Mouse (Mus musculus): Measurements from ENCODE around the gene Zyg11b. TPM values are rescaled to one million over a fixed set of nuclear protein-coding genes. Genes with fewer than 3 reads are reported as not detected.
A peak's percentile ranks its signal among the peaks of the same experiment; 100 is the strongest.

Gene Zyg11b
- total and polyA plus RNA-seq, 2 experiments = 5.8 to 28.8 TPM

- TF ChIP-seq CTCF (IDR thresholded peaks at IDR 0.05; ENCODE audit: low read depth, low read length) = no peak
- no peak overlapping the region for H3K4me3 ChIP-seq (ENCODE audit: insufficient read depth, low read depth, low read length)
- no peaks in the 10 kb centered on the region for H3K27me3 ChIP-seq (ENCODE audit: control insufficient read depth, insufficient read depth, low read length)
- peaks cover 10% of the 10 kb centered on the region; the same call in 1 of the 2 replicates for H3K36me3 ChIP-seq (ENCODE audit: control insufficient read depth, insufficient read depth, low read length)
- DNase-seq (ENCODE audit: extremely low read depth, low read depth, low spot score) = peak; percentile 69
- H3K79me2 ChIP-seq (ENCODE audit: control insufficient read depth, insufficient read depth, low read length) = peaks cover 15% of the 10 kb centered on the region; the same call in 1 of the 2 replicates
- no peak overlapping the region for H3K9ac ChIP-seq (ENCODE audit: low read depth, low read length)
- WGBS = 94% methylated on average over 2 of the region's 2 CpGs
- peaks cover 8% of the 10 kb centered on the region for H3K4me1 ChIP-seq (ENCODE audit: control insufficient read depth, insufficient read depth, low read length)
- peak overlapping the region; percentile 53; the same call in 1 of the 2 replicates for H3K27ac ChIP-seq (replicated peaks; ENCODE audit: insufficient read depth, low read depth, low read length)
These were observed 87.9 kb downstream of the Zyg11b start for GRCm38 (mm10) chr4:108213023-108213422.

DNA sequence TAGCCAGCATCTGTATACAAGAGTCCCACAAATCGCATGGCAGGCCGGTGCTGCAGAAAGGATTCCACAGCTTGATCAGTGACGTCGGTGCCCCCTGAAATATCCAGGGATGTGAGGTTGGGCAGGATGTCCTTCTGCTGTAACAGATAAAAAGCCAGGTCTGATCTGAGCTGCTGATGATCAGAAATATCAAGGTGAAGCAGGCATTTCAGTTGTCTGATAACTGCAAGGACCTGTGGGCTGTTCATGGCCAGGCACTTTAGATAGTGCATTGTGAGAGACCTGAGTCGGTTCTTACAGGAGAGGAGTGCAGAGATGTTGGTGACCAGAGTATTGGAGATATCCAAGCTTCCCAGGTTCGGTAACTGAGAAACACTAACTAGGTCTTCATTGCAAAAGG, 96.3 kb downstream of the Zyg11b start:
- Histone ChIP-seq H3K9ac (ENCODE audit: low read depth, low read length) (no peak overlapping the region), H3K79me2 (ENCODE audit: control insufficient read depth, insufficient read depth, low read length) (no peaks in the 10 kb centered on the region), H3K4me1 (ENCODE audit: control insufficient read depth, insufficient read depth, low read length) (peaks cover 4% of the 10 kb centered on the region), H3K27ac (replicated peaks; ENCODE audit: insufficient read depth, low read depth, low read length) (no peak overlapping the region), H3K36me3 (ENCODE audit: control insufficient read depth, insufficient read depth, low read length) (peaks cover 39% of the 10 kb centered on the region), H3K27me3 (ENCODE audit: control insufficient read depth, insufficient read depth, low read length) (no peaks in the 10 kb centered on the region), H3K4me3 (ENCODE audit: insufficient read depth, low read depth, low read length) (no peak overlapping the region)
- WGBS = 91% methylated on average over 6 of the region's 6 CpGs
- TF ChIP-seq POLR2A (IDR thresholded peaks at IDR 0.05; ENCODE audit: extremely low read depth, insufficient read depth, low read length) (no peak), CTCF (IDR thresholded peaks at IDR 0.05; ENCODE audit: low read depth, low read length) (no peak)
- DNase-seq (ENCODE audit: extremely low read depth, low read depth, low spot score) = no peak

DNA sequence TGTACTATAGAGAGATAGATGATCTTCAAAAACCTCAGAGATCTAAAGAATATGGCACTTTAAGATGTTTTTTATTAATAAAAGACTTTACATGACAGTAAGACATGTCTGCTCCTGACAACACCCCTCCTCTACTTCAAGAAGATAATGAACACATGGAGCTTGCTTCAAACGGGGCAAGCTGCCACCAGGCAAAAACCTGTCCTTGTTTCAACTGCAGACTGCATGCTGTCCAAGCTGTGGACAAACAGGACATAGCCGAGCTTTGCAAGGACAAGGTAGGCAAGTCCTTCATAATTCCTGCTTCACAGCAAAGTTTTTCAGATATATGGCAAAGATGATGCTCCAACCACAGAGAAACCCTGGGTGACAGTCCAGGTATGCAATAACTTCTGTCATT, 101.7 kb downstream of the Zyg11b start:
- no peak for DNase-seq (ENCODE audit: extremely low read depth, low read depth, low spot score)
- H3K4me1 ChIP-seq (ENCODE audit: control insufficient read depth, insufficient read depth, low read length) = peaks cover 4% of the 10 kb centered on the region
- H3K36me3 ChIP-seq (ENCODE audit: control insufficient read depth, insufficient read depth, low read length) = peaks cover 35% of the 10 kb centered on the region
- TF ChIP-seq POLR2A (IDR thresholded peaks at IDR 0.05; ENCODE audit: extremely low read depth, insufficient read depth, low read length) (no peak), CTCF (IDR thresholded peaks at IDR 0.05; ENCODE audit: low read depth, low read length) (no peak)
- H3K9ac ChIP-seq (ENCODE audit: low read depth, low read length) = no peak overlapping the region
- 43% methylated on average over 2 of the region's 2 CpGs for WGBS
- H3K79me2 ChIP-seq (ENCODE audit: control insufficient read depth, insufficient read depth, low read length) = no peaks in the 10 kb centered on the region
- no peaks in the 10 kb centered on the region for H3K27me3 ChIP-seq (ENCODE audit: control insufficient read depth, insufficient read depth, low read length)
- H3K27ac ChIP-seq (replicated peaks; ENCODE audit: insufficient read depth, low read depth, low read length) = no peak overlapping the region
- H3K4me3 ChIP-seq (ENCODE audit: insufficient read depth, low read depth, low read length) = no peak overlapping the region

DNA sequence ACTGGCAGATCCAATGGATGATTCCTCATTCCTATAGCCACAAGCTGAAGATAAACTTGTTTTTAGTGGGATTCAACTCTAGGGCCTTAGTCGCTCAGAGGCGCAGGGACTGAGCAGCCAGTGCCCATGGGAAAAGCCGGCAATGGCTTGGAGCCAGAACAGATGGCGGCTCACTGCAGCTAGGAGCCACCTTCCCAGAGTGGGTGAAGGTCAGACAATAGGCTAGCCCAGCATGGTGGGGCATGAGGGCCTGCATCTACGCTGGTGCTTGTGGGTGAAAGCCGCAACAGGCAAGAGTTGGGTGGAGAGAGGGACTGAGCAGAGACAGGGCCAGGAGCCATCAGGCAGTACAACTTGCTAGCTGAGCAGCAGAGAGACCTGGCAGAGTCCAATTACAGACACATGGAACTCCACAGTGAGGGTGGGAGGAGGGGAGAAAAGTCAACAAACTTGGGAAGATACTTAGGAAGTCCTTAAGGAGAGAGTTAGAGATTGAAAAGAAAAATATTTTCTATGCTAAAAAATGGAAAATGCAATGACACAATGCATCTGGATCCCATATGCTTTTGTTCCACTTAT, 104.5 kb downstream of the Zyg11b start:
- DNase-seq (ENCODE audit: extremely low read depth, low read depth, low spot score) = no peak
- no peak overlapping the region for H3K4me3 ChIP-seq (ENCODE audit: insufficient read depth, low read depth, low read length)
- H3K9ac ChIP-seq (ENCODE audit: low read depth, low read length) = no peak overlapping the region
- H3K36me3 ChIP-seq (ENCODE audit: control insufficient read depth, insufficient read depth, low read length) = peaks cover 32% of the 10 kb centered on the region
- no peaks in the 10 kb centered on the region for H3K27me3 ChIP-seq (ENCODE audit: control insufficient read depth, insufficient read depth, low read length)
- TF ChIP-seq POLR2A (IDR thresholded peaks at IDR 0.05; ENCODE audit: extremely low read depth, insufficient read depth, low read length) = no peak
- TF ChIP-seq CTCF (IDR thresholded peaks at IDR 0.05; ENCODE audit: low read depth, low read length) = no peak
- no peaks in the 10 kb centered on the region for H3K79me2 ChIP-seq (ENCODE audit: control insufficient read depth, insufficient read depth, low read length)
- H3K27ac ChIP-seq (replicated peaks; ENCODE audit: insufficient read depth, low read depth, low read length) = no peak overlapping the region
- H3K4me1 ChIP-seq (ENCODE audit: control insufficient read depth, insufficient read depth, low read length) = no peaks in the 10 kb centered on the region
- WGBS = 89% methylated on average over 6 of the region's 6 CpGs

DNA sequence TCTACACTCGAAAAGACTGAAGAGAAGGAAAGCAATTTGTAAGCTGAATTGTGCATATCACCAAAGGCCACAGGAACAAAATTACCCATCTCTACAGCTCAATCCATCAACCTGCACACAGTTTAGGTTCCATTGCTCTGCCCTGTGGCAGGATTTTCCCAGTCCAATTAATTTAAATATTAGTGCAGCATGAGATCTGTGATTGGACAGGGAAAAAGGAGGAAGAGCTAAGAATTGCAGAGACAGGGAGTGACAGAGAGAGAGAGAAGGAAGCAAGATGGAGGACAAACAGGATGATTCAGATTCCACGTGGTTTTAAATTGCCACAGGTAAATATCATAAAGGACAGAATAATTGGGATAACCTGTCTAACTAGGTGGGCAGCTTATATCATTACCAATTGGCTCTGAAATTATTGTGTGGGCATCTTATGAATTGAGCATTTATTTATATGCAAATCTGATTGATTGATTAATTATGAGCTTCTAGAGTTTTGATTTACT, 108.0 kb downstream of the Zyg11b start:
- 88% methylated on average over 2 of the region's 2 CpGs for WGBS
- H3K27me3 ChIP-seq (ENCODE audit: control insufficient read depth, insufficient read depth, low read length) = no peaks in the 10 kb centered on the region
- peaks cover 32% of the 10 kb centered on the region for H3K36me3 ChIP-seq (ENCODE audit: control insufficient read depth, insufficient read depth, low read length)
- no peak overlapping the region for H3K27ac ChIP-seq (replicated peaks; ENCODE audit: insufficient read depth, low read depth, low read length)
- H3K79me2 ChIP-seq (ENCODE audit: control insufficient read depth, insufficient read depth, low read length) = no peaks in the 10 kb centered on the region
- H3K4me1 ChIP-seq (ENCODE audit: control insufficient read depth, insufficient read depth, low read length) = no peaks in the 10 kb centered on the region
- H3K9ac ChIP-seq (ENCODE audit: low read depth, low read length) = no peak overlapping the region
- TF ChIP-seq POLR2A (IDR thresholded peaks at IDR 0.05; ENCODE audit: extremely low read depth, insufficient read depth, low read length) (no peak), CTCF (IDR thresholded peaks at IDR 0.05; ENCODE audit: low read depth, low read length) (no peak)
- DNase-seq (ENCODE audit: extremely low read depth, low read depth, low spot score) = no peak
- no peak overlapping the region for H3K4me3 ChIP-seq (ENCODE audit: insufficient read depth, low read depth, low read length)

- Histone ChIP-seq H3K36me3 (ENCODE audit: control insufficient read depth, insufficient read depth, low read length) (peaks cover 59% of the 10 kb centered on the region), H3K4me3 (ENCODE audit: insufficient read depth, low read depth, low read length) (no peak overlapping the region), H3K27me3 (ENCODE audit: control insufficient read depth, insufficient read depth, low read length) (no peaks in the 10 kb centered on the region), H3K79me2 (ENCODE audit: control insufficient read depth, insufficient read depth, low read length) (no peaks in the 10 kb centered on the region), H3K9ac (ENCODE audit: low read depth, low read length) (no peak overlapping the region), H3K4me1 (ENCODE audit: control insufficient read depth, insufficient read depth, low read length) (no peaks in the 10 kb centered on the region), H3K27ac (replicated peaks; ENCODE audit: insufficient read depth, low read depth, low read length) (no peak overlapping the region)
- no peak for TF ChIP-seq POLR2A (IDR thresholded peaks at IDR 0.05; ENCODE audit: extremely low read depth, insufficient read depth, low read length)
- no peak for TF ChIP-seq CTCF (IDR thresholded peaks at IDR 0.05; ENCODE audit: low read depth, low read length)
- 72% methylated on average over 1 of the region's 1 CpGs for whole genome bisulfite sequencing
- no peak for DNase-seq (ENCODE audit: extremely low read depth, low read depth, low spot score)
These were observed 118.6 kb downstream of the Zyg11b start for GRCm38 (mm10) chr4:108182278-108182677.

Other genes starting within 250 kb of the Zyg11b start
- 1.9 and 2.7 TPM in 2 replicates for gene Podn, start 204.7 kb downstream of the Zyg11b start, total RNA-seq (2014; rRNA removed)
- 2.9 and 3.8 TPM in 2 replicates for gene Podn, start 204.7 kb downstream of the Zyg11b start, polyA plus RNA-seq (2012; rRNA removed)
- gene Scp2, start 156.1 kb downstream of the Zyg11b start, total RNA-seq (2014; rRNA removed) = 2,678 and 3,000 TPM in 2 replicates
- 1,138 and 1,579 TPM in 2 replicates for gene Scp2, start 156.1 kb downstream of the Zyg11b start, polyA plus RNA-seq (2012; rRNA removed)
- gene Echdc2, start 135.7 kb downstream of the Zyg11b start, total RNA-seq (2014; rRNA removed) = 141 and 149 TPM in 2 replicates
- 203 and 264 TPM in 2 replicates for gene Echdc2, start 135.7 kb downstream of the Zyg11b start, polyA plus RNA-seq (2012; rRNA removed)
- 5.9 and 7.1 TPM in 2 replicates for gene Zyg11a, start 83.0 kb downstream of the Zyg11b start, total RNA-seq (2014; rRNA removed)
- 3.0 and 6.7 TPM in 2 replicates for gene Zyg11a, start 83.0 kb downstream of the Zyg11b start, polyA plus RNA-seq (2012; rRNA removed)
- gene Coa7, start 27.0 kb upstream of the Zyg11b start, total RNA-seq (2014; rRNA removed) = 11.7 and 16.3 TPM in 2 replicates
- 19.3 and 21.9 TPM in 2 replicates for gene Coa7, start 27.0 kb upstream of the Zyg11b start, polyA plus RNA-seq (2012; rRNA removed)
- not detected in 2 replicates for gene Shisal2a, start 82.3 kb upstream of the Zyg11b start, total RNA-seq (2014; rRNA removed)
- not detected in 2 replicates for gene Shisal2a, start 82.3 kb upstream of the Zyg11b start, polyA plus RNA-seq (2012; rRNA removed)
- 3.5 and 3.7 TPM in 2 replicates for gene Gpx7, start 105.9 kb upstream of the Zyg11b start, total RNA-seq (2014; rRNA removed)
- gene Gpx7, start 105.9 kb upstream of the Zyg11b start, polyA plus RNA-seq (2012; rRNA removed) = 2.0 and 3.2 TPM in 2 replicates
- 30.3 and 34.6 TPM in 2 replicates for gene Tut4, start 158.3 kb upstream of the Zyg11b start, total RNA-seq (2014; rRNA removed)
- 17.8 and 23.6 TPM in 2 replicates for gene Tut4, start 158.3 kb upstream of the Zyg11b start, polyA plus RNA-seq (2012; rRNA removed)